Mouse (Mus musculus): ENCODE results near the gene Prkag1.

Prkag1 gene

DNA sequence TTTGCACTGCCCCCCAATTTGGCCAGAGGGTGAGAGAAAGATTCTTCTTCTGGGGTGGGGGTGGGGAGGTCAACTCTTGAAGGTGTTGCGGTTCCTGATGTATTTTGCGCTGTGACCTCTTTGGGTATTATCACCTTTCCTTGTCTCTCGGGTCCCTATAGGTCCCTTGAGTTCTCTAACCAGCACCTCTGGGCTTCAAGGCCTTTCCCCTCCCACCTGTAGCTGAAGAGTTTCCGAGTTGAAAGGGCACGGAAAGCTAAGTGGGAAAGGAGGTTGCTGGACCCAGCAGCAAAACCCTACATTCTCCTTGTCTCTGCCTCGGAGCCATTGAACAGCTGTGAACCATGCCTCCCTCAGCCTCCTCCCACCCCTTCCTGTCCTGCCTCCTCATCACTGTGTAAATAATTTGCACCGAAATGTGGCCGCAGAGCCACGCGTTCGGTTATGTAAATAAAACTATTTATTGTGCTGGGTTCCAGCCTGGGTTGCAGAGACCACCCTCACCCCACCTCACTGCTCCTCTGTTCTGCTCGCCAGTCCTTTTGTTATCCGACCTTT, 38.1 kb downstream of the Prkag1 start:
- DNase-seq (ENCODE audit: extremely low spot score, low spot score): no peak

GRCm38 (mm10) chr15:98792233-98793020, 38.9 kb downstream of the Prkag1 start:
- DNase-seq (ENCODE audit: extremely low spot score, low spot score): no peak

GRCm38 (mm10) chr15:98791771-98792170, 39.5 kb downstream of the Prkag1 start:
- DNase-seq (ENCODE audit: extremely low spot score, low spot score): peak; percentile 50

DNA sequence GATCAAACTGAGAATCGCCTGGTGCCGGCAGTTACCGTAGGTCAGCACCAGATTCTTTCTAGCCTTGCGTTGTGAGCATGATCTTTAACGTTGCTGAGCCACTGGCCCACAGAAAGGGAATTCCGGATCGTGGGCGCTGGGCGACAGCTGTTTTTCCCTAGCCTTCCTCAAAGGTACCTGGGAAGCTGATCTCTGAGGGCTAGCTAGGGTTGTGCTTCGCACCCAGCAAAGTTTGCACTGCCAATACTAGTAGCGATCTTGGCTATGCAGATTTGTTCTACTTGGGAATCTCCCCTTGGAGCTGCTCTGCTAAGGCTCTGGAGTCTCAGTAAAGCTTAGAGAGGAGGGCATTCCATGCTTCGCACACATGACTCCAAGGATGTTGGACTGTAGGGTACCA, 40.1 kb downstream of the Prkag1 start:
- DNase-seq (ENCODE audit: extremely low spot score, low spot score): peak; percentile 55

- DNase-seq (ENCODE audit: extremely low spot score, low spot score): no peak
Observed at GRCm38 (mm10) chr15:98790761-98791160, 40.6 kb downstream of the Prkag1 start.

GRCm38 (mm10) chr15:98789661-98790535, 41.4 kb downstream of the Prkag1 start, which contains the start of gene Wnt1:
Gene Wnt1 (plus strand): TSS chr15:98789857.
- DNase-seq (ENCODE audit: extremely low spot score, low spot score): peak; percentile 78

- no peak for DNase-seq (ENCODE audit: extremely low spot score, low spot score)
Observed at GRCm38 (mm10) chr15:98788972-98789660, 42.2 kb downstream of the Prkag1 start.

- peak; percentile 19 for DNase-seq (ENCODE audit: extremely low spot score, low spot score)
Observed at GRCm38 (mm10) chr15:98787930-98788329, 43.4 kb downstream of the Prkag1 start.

GRCm38 (mm10) chr15:98785744-98786143, 45.6 kb downstream of the Prkag1 start:
- peak; percentile 42 for DNase-seq (ENCODE audit: extremely low spot score, low spot score)

DNA sequence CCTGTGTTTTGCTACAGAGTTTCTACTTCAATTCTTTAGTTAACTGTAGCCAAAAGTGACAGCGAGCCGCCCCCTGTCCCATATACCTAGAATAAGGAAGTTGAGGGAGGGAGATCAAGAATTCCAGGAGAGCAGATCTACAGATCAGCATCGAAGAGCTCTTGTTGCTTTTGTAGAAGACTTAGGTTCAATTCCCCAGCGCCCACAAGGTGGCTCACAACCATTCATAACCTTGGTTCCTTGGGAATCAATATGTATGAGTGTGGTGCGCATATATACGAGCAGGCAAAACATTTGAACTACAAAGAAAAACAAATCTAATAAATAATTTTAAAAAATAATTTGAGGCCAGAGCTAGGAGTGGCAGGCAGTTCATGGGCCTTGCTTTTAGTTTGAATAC, 50.2 kb downstream of the Prkag1 start:
- no peak for DNase-seq (ENCODE audit: extremely low spot score, low spot score)

DNA sequence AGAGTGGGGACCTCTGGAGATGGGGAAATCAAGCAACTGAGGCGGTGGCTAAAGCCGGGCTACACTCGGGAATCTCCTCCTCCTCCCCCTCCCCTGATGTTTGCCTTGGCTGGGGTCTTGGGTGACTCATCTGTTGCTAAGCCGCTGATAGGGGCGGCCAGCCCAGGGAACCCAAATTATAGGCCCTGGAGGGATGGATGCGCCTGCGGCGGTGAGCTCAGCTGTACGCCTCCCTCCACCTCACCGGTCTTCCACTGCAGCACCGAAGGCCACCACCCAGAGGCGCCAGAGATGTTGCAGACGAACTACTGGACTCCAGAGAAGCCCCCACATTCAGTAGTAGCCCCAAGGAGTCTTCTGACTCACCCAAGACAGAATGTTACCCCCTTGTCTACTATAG, 50.7 kb downstream of the Prkag1 start:
- peak; percentile 40 for DNase-seq (ENCODE audit: extremely low spot score, low spot score)

DNA sequence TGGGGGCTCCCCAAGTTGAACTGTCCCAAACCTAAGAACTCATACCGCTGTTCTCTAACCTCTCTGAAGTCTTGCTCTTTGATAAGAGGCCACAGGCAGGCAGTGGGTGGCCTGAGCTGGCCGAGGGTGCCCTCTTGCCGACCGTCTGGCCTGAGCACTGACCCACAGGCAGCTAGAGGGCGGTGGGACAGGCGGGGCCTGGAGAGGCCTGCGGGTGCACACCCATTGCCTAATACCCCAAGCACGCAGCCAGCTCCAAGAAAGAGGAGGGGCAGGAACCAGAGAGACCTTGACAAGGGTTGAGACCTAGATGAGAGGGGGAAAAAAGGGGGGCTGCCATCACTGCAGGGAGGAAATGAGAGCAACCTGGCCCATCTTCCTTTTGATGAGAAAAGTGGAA, 51.2 kb downstream of the Prkag1 start:
- DNase-seq (ENCODE audit: extremely low spot score, low spot score): peak; percentile 19

DNA sequence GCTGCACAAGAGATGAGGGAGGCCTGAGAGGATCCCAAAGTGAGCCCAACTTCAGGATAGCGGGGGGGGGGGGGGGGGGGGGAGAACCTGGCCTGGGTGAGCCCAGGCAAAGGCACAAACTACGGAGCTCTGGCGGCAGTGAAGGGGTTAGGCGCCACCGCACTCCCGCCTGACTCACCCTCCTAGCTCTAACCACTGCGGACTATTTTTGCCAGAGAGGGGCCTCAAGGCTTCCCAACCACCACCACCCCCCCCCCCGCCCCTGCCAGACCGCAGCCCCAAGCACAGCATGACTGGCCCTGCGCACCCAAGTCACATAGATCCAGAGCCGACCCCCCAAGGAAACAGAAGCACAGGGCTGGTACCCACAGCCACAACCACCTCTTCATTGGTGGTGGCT, 52.5 kb downstream of the Prkag1 start:
- peak; percentile 31 for DNase-seq (ENCODE audit: extremely low spot score, low spot score)

GRCm38 (mm10) chr15:98778191-98778770, 53.0 kb downstream of the Prkag1 start:
- DNase-seq (ENCODE audit: extremely low spot score, low spot score): peak; percentile 41

- DNase-seq (ENCODE audit: extremely low spot score, low spot score): peak; percentile 44
Observed at GRCm38 (mm10) chr15:98777762-98778161, 53.6 kb downstream of the Prkag1 start, which contains the start of gene Wnt10b. Gene Wnt10b (minus strand): TSS chr15:98778150.

DNA sequence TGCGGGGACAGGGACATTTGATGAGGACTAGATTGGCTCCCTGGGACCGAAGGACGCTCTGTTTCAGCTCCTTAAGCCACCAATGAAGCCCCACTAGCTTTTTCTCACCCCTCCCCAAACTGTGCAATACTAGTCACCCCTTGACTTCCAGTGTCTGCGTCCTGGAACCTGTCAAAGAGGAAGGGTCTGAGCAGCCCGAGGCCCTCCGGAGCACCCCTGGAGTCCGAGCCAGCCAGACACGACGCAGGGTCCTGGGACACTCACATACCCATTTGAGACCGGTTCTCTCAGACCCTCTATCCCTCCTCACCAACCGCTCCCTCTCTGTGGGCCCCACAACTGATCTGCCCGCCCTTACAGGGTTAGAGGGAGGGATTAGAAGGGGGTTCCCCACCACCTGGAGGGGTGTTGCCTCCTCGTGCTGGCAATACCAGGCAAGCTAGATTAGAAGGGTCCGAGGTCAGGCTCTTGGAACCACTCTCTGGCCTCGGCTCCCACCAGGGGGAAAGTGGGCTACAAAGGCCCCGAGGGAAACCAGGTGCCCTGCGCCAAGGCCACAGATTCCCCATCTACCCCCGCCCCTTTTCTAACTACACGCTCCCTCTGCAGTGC, 54.2 kb downstream of the Prkag1 start:
- DNase-seq (ENCODE audit: extremely low spot score, low spot score): peak; percentile 52

DNA sequence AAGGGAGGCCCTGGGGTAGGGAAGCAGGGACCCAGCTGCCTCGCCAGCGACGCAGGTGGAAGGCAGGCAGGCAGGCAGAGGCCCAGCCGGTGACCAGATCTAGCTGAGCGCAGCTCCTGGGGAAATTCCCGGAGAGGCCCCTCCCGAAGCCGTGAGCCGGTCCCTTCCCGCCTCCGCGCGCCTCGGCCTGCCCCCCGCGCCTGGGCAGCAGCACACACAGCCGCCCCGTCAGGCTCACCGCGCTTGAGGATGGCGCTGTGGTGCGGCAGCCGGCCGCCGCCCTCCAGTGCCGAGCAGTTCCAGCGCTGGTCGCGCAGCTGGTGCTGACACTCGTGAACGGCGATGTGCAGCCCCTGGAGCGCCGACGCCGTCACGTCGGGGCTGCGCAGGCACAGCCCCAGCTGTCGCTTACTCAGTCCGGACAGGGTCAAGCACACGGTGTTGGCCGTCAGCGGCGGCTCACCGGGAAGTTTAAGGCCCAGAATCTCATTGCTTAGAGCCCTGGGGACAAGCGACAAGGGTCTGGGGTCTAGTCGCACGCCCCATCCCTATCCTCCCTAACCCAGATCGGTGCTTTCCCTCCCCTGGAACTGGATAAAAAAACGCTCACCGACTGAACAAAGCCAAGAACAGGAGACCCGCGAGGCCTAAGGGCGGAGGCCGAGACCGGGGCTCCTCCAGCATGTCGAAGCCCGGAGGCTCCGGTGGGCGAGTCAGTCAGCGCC, 54.9 kb downstream of the Prkag1 start:
- peak; percentile 68 for DNase-seq (ENCODE audit: extremely low spot score, low spot score)

GRCm38 (mm10) chr15:98775533-98775932, 55.8 kb downstream of the Prkag1 start:
- peak; percentile 23 for DNase-seq (ENCODE audit: extremely low spot score, low spot score)

DNA sequence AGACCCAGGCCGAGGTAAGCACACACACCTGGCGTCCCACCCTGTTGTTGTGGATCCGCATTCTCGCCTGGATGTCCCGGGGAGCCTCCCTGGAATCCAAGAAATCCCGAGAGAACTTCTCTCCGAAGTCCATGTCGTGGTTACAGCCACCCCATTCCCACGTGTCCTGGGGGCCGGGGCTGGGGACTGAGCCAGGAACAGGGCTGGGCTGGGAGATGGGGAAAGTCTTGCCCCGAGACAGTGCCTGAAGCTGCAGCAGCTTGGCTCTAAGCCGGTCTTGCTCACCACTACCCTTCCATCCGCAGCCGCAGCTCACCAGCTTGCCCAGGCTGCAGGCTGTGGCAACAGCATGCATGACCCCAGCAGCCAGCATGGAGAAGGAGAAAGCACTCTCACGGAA, 57.2 kb downstream of the Prkag1 start:
- peak; percentile 39 for DNase-seq (ENCODE audit: extremely low spot score, low spot score)
